Mouse (Mus musculus) embryonic fibroblast, embryonic 13.5 days (primary cell): ENCODE data around the gene Csf2rb. TPM values are rescaled to one million over a fixed set of nuclear protein-coding genes. Genes with fewer than 3 reads are reported as not detected.
"Not testable (repeated sequence)": the region's sequence is repeated elsewhere in the genome, so short reads cannot be mapped to it uniquely, and the experiment has no call there.

Source experiments
- H3K27ac ChIP-seq: 2 replicates; pipeline ENCODE4 v1.5.1; 2012; ENCODE audit warnings: low read length, control low read depth, inconsistent platforms; ENCODE audit not compliant: insufficient read depth
- H3K4me1 ChIP-seq: 2 replicates; pipeline ENCODE4 v1.6.1; 2011; ENCODE audit warnings: low read length; ENCODE audit not compliant: control insufficient read depth, insufficient read depth
- H3K4me3 ChIP-seq: 2 replicates; pipeline ENCODE4 v1.5.1; 2011; ENCODE audit warnings: mild to moderate bottlenecking, control low read depth, low read length; ENCODE audit not compliant: insufficient read depth
- CTCF ChIP-seq: IDR thresholded peaks from 2 replicates; pipeline ENCODE4 v1.5.1; 2011; ENCODE audit warnings: mild to moderate bottlenecking, control low read depth, low read length, moderate library complexity, borderline replicate concordance; ENCODE audit not compliant: insufficient read depth
- POLR2A ChIP-seq: IDR thresholded peaks from 2 replicates; pipeline ENCODE4 v1.6.1; 2011; ENCODE audit warnings: low read depth, mild to moderate bottlenecking, control low read depth, low read length, moderate library complexity
- polyA plus RNA-seq: library from polyadenylated mRNA; stranded (reverse); fragments of >200 nt; gene quantifications from 2 replicates; pipeline ENCODE4 v1.2.4, GENCODE M21; 2011; ENCODE audit warnings: low read depth; ENCODE audit not compliant: missing spikeins, insufficient read length

The Csf2rb gene
- polyA plus RNA-seq, 1 experiment: 1.2 TPM

GRCm38 (mm10) chr15:78303665-78304233, 21.8 kb upstream of the Csf2rb start:
- Histone ChIP-seq H3K4me3 (no peak overlapping the region), H3K4me1 (peaks cover 4% of the 10 kb centered on the region; the same call in 1 of the 2 replicates), H3K27ac (no peak overlapping the region)
- TF ChIP-seq CTCF (no peak), POLR2A (no peak)

- TF ChIP-seq CTCF (no peak), POLR2A (no peak)
- H3K27ac ChIP-seq: no peak within 1 kb of the TSS
Measured at GRCm38 (mm10) chr15:78305341-78305933, 20.1 kb upstream of the Csf2rb start, which contains the start of gene Csf2rb2. TSS of gene Csf2rb2 (minus strand) at chr15:78305721.

DNA sequence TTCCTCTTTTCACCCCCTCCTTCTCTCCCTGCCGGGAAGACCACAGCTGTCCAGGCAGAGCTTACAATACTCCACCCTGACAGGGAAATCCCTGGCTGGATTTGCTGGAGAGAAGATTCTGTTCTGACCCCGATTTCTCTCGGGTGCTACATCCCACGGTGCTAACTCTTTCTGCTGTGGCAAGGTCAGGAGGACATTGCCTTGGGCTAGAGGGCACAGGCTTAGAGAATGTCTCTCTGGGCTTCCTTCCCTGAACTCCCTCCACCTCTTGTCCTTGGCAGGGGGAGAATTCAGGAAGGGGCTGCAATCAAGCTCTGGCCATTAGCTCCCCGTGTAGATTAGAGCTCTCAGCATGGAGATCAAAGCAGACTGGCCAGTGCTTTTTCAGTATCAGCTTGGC, 15.7 kb upstream of the Csf2rb start:
- no peak overlapping the region for H3K27ac ChIP-seq
- no peak overlapping the region for H3K4me3 ChIP-seq
- H3K4me1 ChIP-seq: no peaks in the 10 kb centered on the region
- TF ChIP-seq CTCF (no peak), POLR2A (no peak)

More at GRCm38 (mm10) chr15:78305341-78305933, 20.1 kb upstream of the Csf2rb start, which contains the start of gene Csf2rb2:
- H3K4me1 ChIP-seq: 0 out of 2 replicates have a peak, but pooled peaks cover 1% of the 10 kb centered on the region
- H3K4me3 ChIP-seq: no peak within 1 kb of the TSS

GRCm38 (mm10) chr15:78310971-78311370, 14.6 kb upstream of the Csf2rb start:
- Histone ChIP-seq H3K4me1 (no peaks in the 10 kb centered on the region), H3K4me3 (no peak overlapping the region), H3K27ac (no peak overlapping the region)
- TF ChIP-seq POLR2A: no peak
- TF ChIP-seq CTCF: no peak

- H3K4me1 ChIP-seq, H3K27ac ChIP-seq, H3K4me3 ChIP-seq: not testable (repeated sequence)
Measured at GRCm38 (mm10) chr15:78312421-78313233, 12.9 kb upstream of the Csf2rb start.

GRCm38 (mm10) chr15:78313659-78314058, 11.9 kb upstream of the Csf2rb start:
- H3K27ac ChIP-seq, H3K4me3 ChIP-seq, H3K4me1 ChIP-seq: not testable (repeated sequence)

GRCm38 (mm10) chr15:78318338-78319171, 7.0 kb upstream of the Csf2rb start:
- not testable (repeated sequence) for H3K27ac ChIP-seq, H3K4me3 ChIP-seq, H3K4me1 ChIP-seq

GRCm38 (mm10) chr15:78320825-78321496, 4.6 kb upstream of the Csf2rb start:
- H3K4me1 ChIP-seq: no peaks in the 10 kb centered on the region
- no peak for TF ChIP-seq POLR2A
- peak; percentile 47; the same call in 1 of the 2 replicates for TF ChIP-seq CTCF
- H3K27ac ChIP-seq: no peak overlapping the region
- no peak overlapping the region for H3K4me3 ChIP-seq

- no peaks in the 10 kb centered on the region for H3K4me1 ChIP-seq
- no peak overlapping the region for H3K4me3 ChIP-seq
- TF ChIP-seq POLR2A: no peak
- no peak for TF ChIP-seq CTCF
- no peak overlapping the region for H3K27ac ChIP-seq
Measured at GRCm38 (mm10) chr15:78323366-78323765, 2.2 kb upstream of the Csf2rb start.
